Mouse (Mus musculus) lung, embryonic 16.5 days (tissue): ENCODE measurements around the gene Tma7. TPM values are rescaled to one million over a fixed set of nuclear protein-coding genes. Genes with fewer than 3 reads are reported as not detected.

Source experiments
- ATAC-seq: fragments of 200-750 bp; cut with Nextera tagmentation; 2 replicates; pipeline ENCODE4 v1.8.0; 2017; ENCODE audit warnings: low read depth, mild to moderate bottlenecking, moderate library complexity
- H3K27ac ChIP-seq: fragments of 300-500 bp; sonication (generic); 2 replicates; pipeline ENCODE4 v1.5.1; 2014; ENCODE audit warnings: mild to moderate bottlenecking, control low read depth, low read length
- H3K27me3 ChIP-seq: fragments of 300-500 bp; sonication (generic); 2 replicates; pipeline ENCODE4 v1.6.1; 2014; ENCODE audit warnings: low read depth, low read length, mixed read lengths; ENCODE audit not compliant: control insufficient read depth, insufficient read depth
- H3K36me3 ChIP-seq: fragments of 300-500 bp; sonication (generic); 2 replicates; pipeline ENCODE4 v1.6.1; 2014; ENCODE audit warnings: low read length; ENCODE audit not compliant: control insufficient read depth, insufficient read depth
- H3K4me1 ChIP-seq: fragments of 300-500 bp; sonication (generic); replicated peaks from 2 replicates; pipeline ENCODE4 v1.6.1; 2014; ENCODE audit warnings: low read length, mixed read lengths; ENCODE audit not compliant: control insufficient read depth, insufficient read depth
- H3K4me2 ChIP-seq: fragments of 300-500 bp; sonication (generic); 2 replicates; pipeline ENCODE4 v1.6.1; 2014; ENCODE audit warnings: low read depth, low read length, control low read depth
- H3K4me3 ChIP-seq: fragments of 300-500 bp; sonication (generic); 2 replicates; pipeline ENCODE4 v1.5.1; 2014; ENCODE audit warnings: mild to moderate bottlenecking, low read length, control low read depth
- H3K9ac ChIP-seq: fragments of 300-500 bp; sonication (generic); 2 replicates; pipeline ENCODE4 v1.6.1; 2014; ENCODE audit warnings: low read length, control low read depth
- H3K9me3 ChIP-seq: fragments of 300-500 bp; sonication (generic); 2 replicates; pipeline ENCODE4 v1.6.1; 2016; ENCODE audit warnings: low read length; ENCODE audit not compliant: control insufficient read depth
- WGBS: fragments of 180-500 bp; shearing (Covaris S2); extraction: QIAGEN DNeasy Blood & Tissue Kit; methylation state at CpG from one replicate; pipeline ENCODE4 v1.1.7; 2014; 5-methylcytosine and 5-hydroxymethylcytosine counted together
- polyA plus RNA-seq: library from polyadenylated mRNA; unstranded; fragments of >200 nt; fragmentation: Nextera tagmentation; extraction: Ambion mirVana; gene quantifications from 2 replicates; pipeline ENCODE4 v1.2.1, GENCODE M21; 2015

Tma7 gene
- polyA plus RNA-seq, 1 experiment from 2014 or later, result 545 TPM

DNA sequence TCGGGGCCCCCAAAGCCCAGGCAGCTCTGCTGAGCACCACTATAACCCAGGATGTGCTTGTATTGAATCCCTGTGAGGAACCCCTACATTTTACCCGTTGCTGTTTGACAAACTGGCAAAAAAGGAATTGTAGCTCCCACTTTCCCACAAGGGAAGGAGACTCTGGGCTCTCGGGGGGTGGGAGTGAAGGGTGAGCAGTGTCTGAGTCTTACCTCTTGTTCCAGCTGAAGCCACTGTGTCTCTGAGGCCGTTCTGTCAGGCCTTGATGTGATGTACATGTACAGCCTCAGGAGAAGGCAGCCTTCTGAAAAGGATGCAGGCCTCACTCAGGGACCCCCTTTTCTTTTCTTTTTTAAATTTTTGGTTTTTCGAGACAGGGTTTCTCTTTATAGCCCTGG, 21.5 kb downstream of the Tma7 start:
- Histone ChIP-seq H3K27me3 (no peaks in the 10 kb centered on the region), H3K4me1 (peaks cover 5% of the 10 kb centered on the region), H3K27ac (no peak overlapping the region), H3K9me3 (no peaks in the 10 kb centered on the region), H3K4me2 (no peak overlapping the region), H3K36me3 (peaks cover 48% of the 10 kb centered on the region), H3K9ac (no peak overlapping the region), H3K4me3 (no peak overlapping the region)
- ATAC-seq, result no peak
- 81% methylated on average over 5 of the region's 5 CpGs for WGBS

DNA sequence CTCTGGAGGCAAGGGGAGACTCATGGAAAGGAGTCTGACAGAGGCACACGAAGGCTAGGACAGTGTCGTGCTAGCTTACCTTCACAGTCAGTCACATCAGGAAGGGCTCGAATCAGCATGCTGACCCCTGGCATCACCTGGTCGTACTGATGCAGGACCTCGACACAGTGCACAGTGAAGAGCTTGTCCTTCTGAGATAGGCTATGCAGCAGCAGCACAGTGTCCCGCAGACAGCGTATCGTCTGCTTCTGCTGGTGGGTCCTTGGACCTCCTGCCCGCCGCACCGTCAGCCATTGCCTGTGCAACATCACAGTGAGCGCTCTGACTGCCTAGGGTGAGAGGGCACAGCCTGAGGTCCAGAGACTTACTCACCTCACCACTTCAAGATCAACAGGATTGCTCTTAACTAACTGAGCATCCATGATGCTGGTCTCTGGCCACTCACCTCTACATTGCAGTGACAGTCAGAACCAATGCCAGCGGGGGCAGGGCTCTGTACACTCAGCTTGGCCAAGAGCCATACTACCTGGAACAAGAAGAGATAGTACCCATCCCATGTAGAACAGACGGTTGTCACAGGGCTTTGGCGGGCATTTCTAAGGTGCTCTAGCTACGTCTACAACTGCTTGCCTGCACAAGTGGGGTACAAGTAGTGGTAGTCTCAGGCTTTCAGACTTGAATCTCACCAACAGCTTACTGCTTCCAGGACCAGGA, 22.0 kb downstream of the Tma7 start:
- H3K4me3 ChIP-seq, result no peak overlapping the region
- no peak overlapping the region for H3K4me2 ChIP-seq
- H3K36me3 ChIP-seq, result peaks cover 43% of the 10 kb centered on the region
- WGBS, result 91% methylated on average over 16 of the region's 16 CpGs
- ATAC-seq, result no peak
- H3K9ac ChIP-seq, result no peak overlapping the region
- H3K27ac ChIP-seq, result no peak overlapping the region
- peaks cover 6% of the 10 kb centered on the region for H3K4me1 ChIP-seq
- no peaks in the 10 kb centered on the region for H3K27me3 ChIP-seq
- no peaks in the 10 kb centered on the region for H3K9me3 ChIP-seq

DNA sequence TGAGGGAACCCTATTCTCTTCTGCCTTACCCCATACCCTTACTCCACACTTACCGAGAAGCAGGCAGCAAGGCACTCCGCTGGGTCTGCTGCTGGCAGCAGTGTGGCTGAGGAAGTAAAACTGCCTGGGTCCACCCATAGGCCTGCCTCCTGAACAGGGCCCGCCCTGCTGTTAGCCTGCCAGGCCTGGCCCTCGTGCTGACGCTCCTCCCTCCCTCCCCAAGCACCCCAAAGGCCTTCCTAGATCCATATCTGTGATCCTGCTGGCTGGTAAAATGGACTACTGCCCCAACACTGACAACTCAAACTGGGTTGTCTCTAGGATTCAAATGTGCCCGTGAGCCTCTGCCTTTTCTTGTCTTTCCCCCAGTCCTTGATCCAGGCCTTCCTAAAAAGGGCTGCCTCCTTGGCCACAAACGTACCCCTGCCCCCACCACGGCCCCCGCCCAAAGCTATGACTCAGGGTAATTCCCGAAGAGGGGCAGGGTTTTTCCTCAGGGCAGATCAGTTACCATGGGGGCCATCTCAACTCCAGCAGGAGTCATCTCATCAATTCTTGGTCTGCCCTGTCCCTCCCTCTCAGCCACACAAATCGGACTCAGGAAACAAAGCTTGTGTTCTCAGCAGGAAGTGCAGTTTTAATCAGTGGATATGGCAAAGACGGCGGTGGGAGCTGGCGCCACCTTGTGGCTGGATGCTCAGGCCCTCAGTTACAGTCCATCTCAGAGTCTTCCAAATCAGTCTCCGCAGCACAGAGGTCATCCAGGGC, 23.1 kb downstream of the Tma7 start, which contains the start of gene Trex1:
Trex1 (minus strand) TSS at position 599 of the 768 bp plus-strand sequence.
- peak within 1 kb of the TSS; percentile 91 for H3K27ac ChIP-seq
- H3K4me1 ChIP-seq, result peaks cover 13% of the 10 kb centered on the region
- H3K9ac ChIP-seq, result peak within 1 kb of the TSS; percentile 71
- H3K9me3 ChIP-seq, result no peaks in the 10 kb centered on the region
- H3K36me3 ChIP-seq, result peaks cover 33% of the 10 kb centered on the region
- WGBS, result 16% methylated on average over 15 of the region's 15 CpGs
- peak; percentile 93 for ATAC-seq
- no peaks in the 10 kb centered on the region for H3K27me3 ChIP-seq
- peak within 1 kb of the TSS; percentile 45 for H3K4me3 ChIP-seq
- peak within 1 kb of the TSS; percentile 62 for H3K4me2 ChIP-seq

DNA sequence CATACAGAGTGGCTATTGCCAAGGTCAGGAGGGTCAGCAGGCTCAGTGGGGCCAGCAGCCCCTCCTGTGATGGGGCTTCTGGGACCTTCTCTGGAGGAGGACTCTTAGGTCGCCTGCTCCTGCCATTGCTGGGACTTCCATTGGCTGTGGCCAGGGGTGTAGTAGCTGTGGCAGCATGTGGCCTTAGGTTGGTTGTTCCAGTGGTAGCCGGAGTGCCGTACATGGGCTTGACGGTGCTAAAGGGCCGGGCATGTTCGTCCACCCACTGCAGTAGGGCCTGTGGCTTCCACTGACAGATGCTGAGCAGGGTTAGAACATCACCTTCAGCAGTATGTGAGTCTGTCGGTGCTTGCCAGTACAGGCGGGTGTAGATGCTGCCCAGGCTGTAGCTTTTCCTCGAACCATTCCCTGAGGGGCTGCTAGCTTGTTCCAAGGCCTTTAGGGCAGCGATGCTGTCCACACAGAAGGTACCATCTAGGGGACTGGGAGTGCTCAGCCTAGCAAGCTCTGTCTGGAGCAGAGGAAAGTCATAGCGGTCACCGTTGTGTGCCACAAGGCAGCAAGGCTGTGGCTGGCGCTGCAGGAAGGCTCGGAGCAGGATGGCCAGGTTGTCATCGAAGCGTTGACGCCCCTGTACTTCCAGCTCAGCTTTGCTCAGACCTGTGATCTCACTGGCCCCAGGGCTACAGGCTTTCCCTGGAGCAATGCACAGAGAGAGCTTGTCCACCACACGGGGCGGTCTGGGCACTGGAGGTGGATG, 24.2 kb downstream of the Tma7 start:
- Histone ChIP-seq H3K36me3 (peaks cover 27% of the 10 kb centered on the region), H3K4me3 (no peak overlapping the region; the same call in 1 of the 2 replicates), H3K4me1 (peaks cover 14% of the 10 kb centered on the region), H3K27ac (peak overlapping the region; percentile 91), H3K27me3 (no peaks in the 10 kb centered on the region), H3K9ac (peak overlapping the region; percentile 71), H3K4me2 (peak overlapping the region; percentile 62; the same call in 1 of the 2 replicates), H3K9me3 (no peaks in the 10 kb centered on the region)
- ATAC-seq, result no peak
- 90% methylated on average over 19 of the region's 19 CpGs for WGBS

DNA sequence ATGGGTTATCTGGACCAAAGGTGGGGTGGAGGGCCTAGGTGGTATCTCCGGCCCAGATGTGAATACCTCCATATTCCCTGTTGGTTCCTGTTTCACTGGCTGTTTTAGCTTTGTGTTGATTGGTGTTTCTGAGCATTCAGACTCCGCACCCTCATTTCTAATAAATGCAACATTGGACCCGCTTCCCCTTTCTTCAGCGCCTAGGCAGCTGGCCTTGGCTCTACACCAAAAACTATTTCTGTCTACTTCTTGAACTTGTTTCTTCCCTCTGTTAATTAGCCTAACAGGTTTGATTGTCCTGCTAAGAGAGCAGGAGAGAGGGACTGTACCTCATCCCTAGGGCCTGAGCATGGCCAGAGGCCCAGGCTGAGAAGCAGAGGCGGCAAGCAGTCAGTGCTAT, 24.8 kb downstream of the Tma7 start:
- no peak overlapping the region for H3K27ac ChIP-seq
- 91% methylated on average over 5 of the region's 5 CpGs for WGBS

DNA sequence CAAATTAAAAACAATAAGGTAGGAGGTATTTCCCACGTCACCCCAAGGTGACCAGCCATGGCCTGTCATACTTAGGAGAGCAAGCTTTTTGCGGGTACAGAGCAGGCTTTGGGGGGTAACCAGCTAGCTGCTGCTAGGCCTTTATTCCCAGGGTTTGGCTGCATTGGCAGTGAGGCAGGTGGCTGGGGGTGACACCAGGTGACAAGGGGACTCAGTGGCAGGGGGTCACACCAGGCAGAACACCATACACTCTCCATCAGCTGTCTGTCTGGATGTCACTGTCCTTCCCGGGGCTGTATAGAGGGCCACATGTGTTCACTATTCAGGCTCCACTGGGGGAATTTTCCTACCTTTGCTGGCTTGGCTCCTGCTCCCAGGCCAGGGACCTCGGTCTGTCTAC, 25.5 kb downstream of the Tma7 start:
- WGBS, result 71% methylated on average over 4 of the region's 4 CpGs
- no peak for ATAC-seq
- H3K9ac ChIP-seq, result no peak overlapping the region
- H3K4me3 ChIP-seq, result no peak overlapping the region
- no peaks in the 10 kb centered on the region for H3K9me3 ChIP-seq
- no peak overlapping the region for H3K4me2 ChIP-seq
- H3K27me3 ChIP-seq, result no peaks in the 10 kb centered on the region
- H3K4me1 ChIP-seq, result peaks cover 14% of the 10 kb centered on the region
- H3K27ac ChIP-seq, result no peak overlapping the region
- H3K36me3 ChIP-seq, result peaks cover 26% of the 10 kb centered on the region

More for the DNA sequence above, 24.8 kb downstream of the Tma7 start:
- Histone ChIP-seq H3K36me3 (peaks cover 28% of the 10 kb centered on the region), H3K27me3 (no peaks in the 10 kb centered on the region), H3K9me3 (no peaks in the 10 kb centered on the region), H3K4me1 (peaks cover 14% of the 10 kb centered on the region), H3K4me2 (no peak overlapping the region), H3K4me3 (no peak overlapping the region), H3K9ac (no peak overlapping the region)
- no peak for ATAC-seq

DNA sequence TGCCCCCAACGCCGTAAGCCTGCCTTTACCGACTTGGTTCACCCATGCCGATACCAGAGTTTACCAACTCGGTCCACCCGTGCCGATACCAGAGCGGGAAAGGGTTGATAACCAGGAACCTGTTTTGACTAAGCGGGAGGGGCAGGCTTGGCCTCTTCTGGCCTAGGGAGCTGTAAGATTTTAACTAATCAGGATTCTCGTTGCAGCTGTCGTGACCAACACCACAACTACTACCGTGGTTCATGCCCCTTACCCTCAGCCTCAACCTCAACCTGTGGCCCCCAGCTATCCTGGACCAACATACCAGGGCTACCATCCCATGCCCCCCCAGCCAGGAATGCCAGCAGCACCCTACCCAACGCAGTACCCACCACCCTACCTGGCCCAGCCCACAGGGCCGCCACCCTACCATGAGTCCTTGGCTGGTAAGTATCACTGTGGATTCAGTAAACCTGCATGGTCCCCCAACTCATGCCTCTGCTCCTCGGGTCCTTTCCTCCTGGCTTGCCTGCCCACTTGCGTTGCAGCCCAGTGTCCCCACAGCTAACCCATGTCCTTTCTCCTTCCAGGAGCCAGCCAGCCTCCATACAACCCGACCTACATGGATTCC, 26.2 kb downstream of the Tma7 start:
- H3K27ac ChIP-seq, result no peak overlapping the region
- H3K27me3 ChIP-seq, result no peaks in the 10 kb centered on the region
- 89% methylated on average over 17 of the region's 17 CpGs for WGBS
- H3K4me2 ChIP-seq, result no peak overlapping the region
- no peak overlapping the region for H3K9ac ChIP-seq
- H3K9me3 ChIP-seq, result no peaks in the 10 kb centered on the region
- ATAC-seq, result no peak
- no peak overlapping the region for H3K4me3 ChIP-seq
- H3K4me1 ChIP-seq, result peaks cover 14% of the 10 kb centered on the region
- peaks cover 26% of the 10 kb centered on the region for H3K36me3 ChIP-seq

DNA sequence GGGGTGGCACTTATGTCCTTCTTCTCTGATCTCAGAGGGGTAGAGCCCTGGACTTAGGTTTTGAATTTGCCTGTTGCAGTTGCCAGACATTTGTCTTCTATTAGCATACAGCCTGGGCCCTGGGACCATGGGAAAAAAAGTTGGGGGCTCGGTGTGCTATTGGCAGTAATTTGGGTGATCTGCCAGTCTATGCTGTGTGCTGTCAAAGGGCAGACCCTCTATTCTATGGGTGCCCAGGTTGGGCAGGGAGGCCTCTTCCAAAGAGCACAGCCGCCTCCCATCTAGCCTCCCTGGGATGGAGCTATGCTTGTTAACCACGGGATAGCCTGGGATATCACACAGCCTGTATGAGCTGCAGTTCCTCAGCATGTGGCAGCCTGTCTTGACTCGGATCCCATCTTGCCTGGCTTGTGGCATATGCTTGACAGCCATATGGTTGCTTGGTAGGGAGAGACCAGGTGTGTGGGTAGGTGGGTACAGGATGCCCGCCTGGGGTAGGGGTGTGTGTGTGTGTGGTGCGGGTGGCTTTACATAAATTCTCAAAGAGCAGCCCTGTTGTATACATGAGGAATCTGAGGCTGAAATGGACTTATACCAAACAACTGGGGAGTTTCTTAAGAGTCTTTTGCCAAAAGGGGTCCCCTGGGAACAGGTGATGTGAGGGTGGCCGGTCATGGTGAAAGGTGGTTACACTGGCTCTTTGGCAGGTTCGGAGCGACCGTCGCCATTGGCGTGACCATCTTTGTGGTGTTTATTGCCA, 26.9 kb downstream of the Tma7 start:
- no peaks in the 10 kb centered on the region for H3K9me3 ChIP-seq
- H3K27me3 ChIP-seq, result no peaks in the 10 kb centered on the region
- peak overlapping the region; percentile 38 for H3K4me3 ChIP-seq
- 87% methylated on average over 12 of the region's 12 CpGs for WGBS
- peak overlapping the region; percentile 51 for H3K9ac ChIP-seq
- peak overlapping the region; percentile 44 for H3K4me2 ChIP-seq
- ATAC-seq, result no peak
- H3K27ac ChIP-seq, result peak overlapping the region; percentile 62; the same call in 1 of the 2 replicates
- H3K4me1 ChIP-seq, result peaks cover 14% of the 10 kb centered on the region
- peaks cover 24% of the 10 kb centered on the region for H3K36me3 ChIP-seq
